In the genomic region with DNA sequence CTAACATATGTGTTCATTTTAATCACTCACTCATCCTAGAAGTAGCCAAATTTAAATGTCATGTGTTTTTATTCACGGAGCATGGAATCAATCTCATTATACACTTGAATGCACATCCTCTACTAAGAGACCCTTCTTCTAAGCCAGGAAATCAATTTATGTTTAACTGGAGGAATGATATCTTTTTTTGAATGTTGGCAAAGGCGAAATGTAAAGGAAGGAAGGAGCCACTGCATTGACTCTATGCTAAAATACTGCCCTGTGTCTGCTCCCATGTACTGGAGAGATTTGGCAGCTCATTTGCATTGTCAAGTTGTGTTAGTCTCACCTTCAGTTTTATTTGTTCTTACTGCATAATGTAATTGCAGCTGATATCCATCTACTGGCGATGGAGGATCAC, we compare ENCODE assay signal across 27 mouse cellular contexts.
DNase-seq lines count a peak whose midpoint lies in the region; ATAC-seq and TF ChIP-seq lines count a peak whose summit lies in the region.
"Had no signal": no experiment of that assay in that cellular context is flagged by ENCODE, and none has a peak within 500 bp of the region (broad histone marks: within the 10 kb centered on the region; RNA-seq: fewer than 3 reads in every experiment).

No protein-coding gene starts in this region.

- H3K36me3 ChIP-seq in embryonic facial prominence, embryonic 11.5 days (replicated peaks; ENCODE audit: control insufficient read depth, insufficient read depth, low read depth, low read length) = no peaks in the 10 kb centered on the region
- H3K36me3 ChIP-seq in embryonic facial prominence, embryonic 10.5 days (replicated peaks) = no peaks in the 10 kb centered on the region
- no peaks in the 10 kb centered on the region for H3K36me3 ChIP-seq in hindbrain, embryonic 16.5 days (ENCODE audit: control insufficient read depth, insufficient read depth, low read length)
- no peaks in the 10 kb centered on the region for H3K36me3 ChIP-seq in hindbrain, embryonic 14.5 days (replicated peaks; ENCODE audit: control insufficient read depth, insufficient read depth)
- H3K36me3 ChIP-seq in midbrain, postnatal 0 days (ENCODE audit: insufficient read depth, low read length) = no peaks in the 10 kb centered on the region
- H3K36me3 ChIP-seq in midbrain, embryonic 15.5 days (replicated peaks) = no peaks in the 10 kb centered on the region
- H3K36me3 ChIP-seq: embryonic facial prominence, embryonic 15.5 days; heart, embryonic 10.5 days; heart, embryonic 15.5 days; limb, embryonic 13.5 days; midbrain, embryonic 10.5 days; neural tube, embryonic 12.5 days had no signal

- H3K9me3 ChIP-seq in embryonic facial prominence, embryonic 11.5 days (replicated peaks; ENCODE audit: control insufficient read depth, low read length) = no peaks in the 10 kb centered on the region
- H3K9me3 ChIP-seq in embryonic facial prominence, embryonic 10.5 days = no peaks in the 10 kb centered on the region
- H3K9me3 ChIP-seq in hindbrain, embryonic 16.5 days (ENCODE audit: control insufficient read depth, low read length) = no peaks in the 10 kb centered on the region
- no peaks in the 10 kb centered on the region for H3K9me3 ChIP-seq in hindbrain, embryonic 14.5 days (ENCODE audit: control insufficient read depth, low read length)
- no peaks in the 10 kb centered on the region for H3K9me3 ChIP-seq in midbrain, postnatal 0 days (ENCODE audit: low read length)
- no peaks in the 10 kb centered on the region for H3K9me3 ChIP-seq in midbrain, embryonic 15.5 days
- H3K9me3 ChIP-seq: embryonic facial prominence, embryonic 15.5 days; heart, embryonic 10.5 days; limb, embryonic 13.5 days; midbrain, embryonic 10.5 days; neural tube, embryonic 12.5 days had no signal

- no peak for TF ChIP-seq CTCF in midbrain, postnatal 0 days (IDR thresholded peaks at IDR 0.05)

- WGBS in embryonic facial prominence, embryonic 11.5 days = 64% methylated on average over 3 of the region's 3 CpGs
- 73% methylated on average over 3 of the region's 3 CpGs for WGBS in embryonic facial prominence, embryonic 10.5 days
- 52% methylated on average over 3 of the region's 3 CpGs for WGBS in hindbrain, embryonic 16.5 days
- 60% methylated on average over 3 of the region's 3 CpGs for WGBS in hindbrain, embryonic 14.5 days
- 54% methylated on average over 3 of the region's 3 CpGs for WGBS in midbrain, postnatal 0 days
- WGBS in midbrain, embryonic 15.5 days = 45% methylated on average over 3 of the region's 3 CpGs

- no peak for ATAC-seq in embryonic facial prominence, embryonic 11.5 days (replicated peaks; ENCODE audit: insufficient number of reproducible peaks, low FRiP score, low TSS enrichment, low read depth)
- peak; percentile 64; the same call in 1 of the 2 replicates for ATAC-seq in hindbrain, embryonic 16.5 days
- no peak for ATAC-seq in hindbrain, embryonic 14.5 days (ENCODE audit: low FRiP score)
- ATAC-seq in midbrain, postnatal 0 days (ENCODE audit: low FRiP score) = no peak
- no peak for ATAC-seq in midbrain, embryonic 15.5 days (replicated peaks)
- ATAC-seq: inflammation-experienced regulatory T-cells, adult 6 months; midbrain, embryonic 16.5 days had no signal

- peak; percentile 58 for DNase-seq in embryonic facial prominence, embryonic 11.5 days (ENCODE audit: low spot score)
- DNase-seq in embryonic facial prominence, embryonic 10.5 days (ENCODE audit: low spot score) = no peak
- DNase-seq in hindbrain, embryonic 14.5 days (ENCODE audit: low spot score) = no peak
- peak; percentile 52 for DNase-seq in midbrain, postnatal 0 days (ENCODE audit: low spot score)
- DNase-seq in kidney, postnatal 36 days = no peak
- DNase-seq: adrenal gland, postnatal 25 days; cerebellum, adult 18-20 months; embryo, embryonic 11 days; gastrocnemius, postnatal 25 days; heart, adult 11 months; kidney, adult 11 months; kidney, postnatal 14 days; lung, postnatal 14 days; thymus, adult 2 months; thymus, postnatal 36 days had no signal

- no peak overlapping the region for H3K4me2 ChIP-seq in embryonic facial prominence, embryonic 11.5 days (ENCODE audit: low read depth, low read length)
- no peak overlapping the region for H3K4me2 ChIP-seq in hindbrain, embryonic 16.5 days (ENCODE audit: low read length)
- H3K4me2 ChIP-seq in hindbrain, embryonic 14.5 days (replicated peaks) = no peak overlapping the region
- H3K4me2 ChIP-seq in midbrain, postnatal 0 days (ENCODE audit: low read depth, low read length, poor library complexity, severe bottlenecking) = no peak overlapping the region
- H3K4me2 ChIP-seq in midbrain, embryonic 15.5 days = no peak overlapping the region
- H3K4me2 ChIP-seq: embryonic facial prominence, embryonic 15.5 days; heart, embryonic 15.5 days; limb, embryonic 13.5 days; liver, embryonic 11.5 days; neural tube, embryonic 12.5 days had no signal

- no peak overlapping the region for H3K4me3 ChIP-seq in embryonic facial prominence, embryonic 11.5 days (ENCODE audit: low read depth, low read length)
- no peak overlapping the region for H3K4me3 ChIP-seq in embryonic facial prominence, embryonic 10.5 days
- no peak overlapping the region for H3K4me3 ChIP-seq in hindbrain, embryonic 16.5 days (ENCODE audit: low read length)
- no peak overlapping the region for H3K4me3 ChIP-seq in hindbrain, embryonic 14.5 days (replicated peaks; ENCODE audit: low read length)
- no peak overlapping the region for H3K4me3 ChIP-seq in midbrain, postnatal 0 days (ENCODE audit: low read depth, low read length)
- no peak overlapping the region for H3K4me3 ChIP-seq in midbrain, embryonic 15.5 days
- H3K4me3 ChIP-seq: embryonic facial prominence, embryonic 15.5 days; heart, embryonic 10.5 days; heart, embryonic 15.5 days; limb, embryonic 13.5 days; midbrain, embryonic 10.5 days; myocyte; neural tube, embryonic 12.5 days had no signal

- no peaks in the 10 kb centered on the region for H3K4me1 ChIP-seq in embryonic facial prominence, embryonic 11.5 days (ENCODE audit: control insufficient read depth, insufficient read depth, low read length)
- H3K4me1 ChIP-seq in embryonic facial prominence, embryonic 10.5 days = peaks cover 2% of the 10 kb centered on the region; the same call in 1 of the 2 replicates
- no peaks in the 10 kb centered on the region for H3K4me1 ChIP-seq in hindbrain, embryonic 16.5 days (ENCODE audit: control insufficient read depth, insufficient read depth, low read depth, low read length)
- H3K4me1 ChIP-seq in hindbrain, embryonic 14.5 days (replicated peaks; ENCODE audit: control insufficient read depth, insufficient read depth, low read length) = no peaks in the 10 kb centered on the region
- H3K4me1 ChIP-seq in midbrain, postnatal 0 days (ENCODE audit: insufficient read depth, low read length) = no peaks in the 10 kb centered on the region
- H3K4me1 ChIP-seq in midbrain, embryonic 15.5 days = no peaks in the 10 kb centered on the region
- H3K4me1 ChIP-seq: embryonic facial prominence, embryonic 15.5 days; heart, embryonic 10.5 days; heart, embryonic 15.5 days; midbrain, embryonic 10.5 days; neural tube, embryonic 12.5 days had no signal

- H3K27ac ChIP-seq in embryonic facial prominence, embryonic 11.5 days (replicated peaks; ENCODE audit: low read depth, low read length) = no peak overlapping the region
- no peak overlapping the region for H3K27ac ChIP-seq in embryonic facial prominence, embryonic 10.5 days (replicated peaks)
- H3K27ac ChIP-seq in hindbrain, embryonic 16.5 days (ENCODE audit: low read depth, low read length) = no peak overlapping the region
- H3K27ac ChIP-seq in hindbrain, embryonic 14.5 days = no peak overlapping the region
- H3K27ac ChIP-seq in midbrain, postnatal 0 days (ENCODE audit: low read depth, low read length) = no peak overlapping the region
- no peak overlapping the region for H3K27ac ChIP-seq in midbrain, embryonic 15.5 days
- H3K27ac ChIP-seq: embryonic facial prominence, embryonic 15.5 days; heart, embryonic 10.5 days; heart, embryonic 15.5 days; limb, embryonic 13.5 days; midbrain, embryonic 10.5 days; neural tube, embryonic 12.5 days had no signal

- H3K9ac ChIP-seq in embryonic facial prominence, embryonic 11.5 days (replicated peaks; ENCODE audit: low read length) = no peak overlapping the region
- H3K9ac ChIP-seq in hindbrain, embryonic 16.5 days (ENCODE audit: low read depth, low read length) = no peak overlapping the region
- H3K9ac ChIP-seq in hindbrain, embryonic 14.5 days = no peak overlapping the region
- H3K9ac ChIP-seq in midbrain, postnatal 0 days (replicated peaks; ENCODE audit: low read length, poor library complexity, severe bottlenecking) = no peak overlapping the region
- no peak overlapping the region for H3K9ac ChIP-seq in midbrain, embryonic 15.5 days
- H3K9ac ChIP-seq: embryonic facial prominence, embryonic 15.5 days; heart, embryonic 15.5 days; limb, embryonic 13.5 days; neural tube, embryonic 12.5 days had no signal

- H3K27me3 ChIP-seq in embryonic facial prominence, embryonic 11.5 days (ENCODE audit: control insufficient read depth, insufficient read depth, low read length) = no peaks in the 10 kb centered on the region
- H3K27me3 ChIP-seq in embryonic facial prominence, embryonic 10.5 days (replicated peaks; ENCODE audit: low read depth, poor library complexity, severe bottlenecking) = no peaks in the 10 kb centered on the region
- no peaks in the 10 kb centered on the region for H3K27me3 ChIP-seq in hindbrain, embryonic 16.5 days (replicated peaks; ENCODE audit: control insufficient read depth, insufficient read depth, low read length)
- no peaks in the 10 kb centered on the region for H3K27me3 ChIP-seq in hindbrain, embryonic 14.5 days (ENCODE audit: control insufficient read depth, insufficient read depth, low read length)
- H3K27me3 ChIP-seq in midbrain, postnatal 0 days (ENCODE audit: insufficient read depth, low read length) = no peaks in the 10 kb centered on the region
- H3K27me3 ChIP-seq in midbrain, embryonic 15.5 days (replicated peaks) = no peaks in the 10 kb centered on the region
- H3K27me3 ChIP-seq: embryonic facial prominence, embryonic 15.5 days; heart, embryonic 15.5 days; limb, embryonic 13.5 days; neural tube, embryonic 12.5 days had no signal

Comparison
In these comparisons a context has a peak if more than half of its experiments do, and no peak if none do; other contexts are left out.
1. DNase-seq: peak in embryonic facial prominence, embryonic 11.5 days (single experiment) and midbrain, postnatal 0 days (single experiment); none in embryonic facial prominence, embryonic 10.5 days (single experiment), hindbrain, embryonic 14.5 days (single experiment) and kidney, postnatal 36 days (0 of 2).